Mouse (Mus musculus) CH12.LX (cell line): ENCODE measurements around the gene Btf3. TPM values are rescaled to one million over a fixed set of nuclear protein-coding genes. Genes with fewer than 3 reads are reported as not detected.

Source experiments
- DNase-seq: peaks from one replicate; pipeline ENCODE4 v3.0.0-alpha.2; 2013; ENCODE audit errors: extremely low read depth
- H3K27ac ChIP-seq: 2 replicates; pipeline ENCODE4 v1.5.1; 2012; ENCODE audit warnings: low read depth, mild to moderate bottlenecking, control low read depth, moderate library complexity; ENCODE audit not compliant: insufficient read depth
- H3K27me3 ChIP-seq: replicated peaks from 2 replicates; pipeline ENCODE3; 2012; ENCODE audit warnings: inconsistent platforms
- H3K36me3 ChIP-seq, 2 experiments: replicated peaks in 1 of 2; 2 replicates each; pipeline versions ENCODE3 to v1.6.1; 2012; ENCODE audit warnings: inconsistent platforms in 1 of 2, low read length in 1 of 2, mild to moderate bottlenecking in 1 of 2, mixed read lengths in 1 of 2, moderate library complexity in 1 of 2; ENCODE audit not compliant: control insufficient read depth in 1 of 2, insufficient read depth in 1 of 2
- H3K4me1 ChIP-seq, 2 experiments: 2 replicates each; pipeline ENCODE4 v1.6.1; 2012; ENCODE audit warnings: inconsistent platforms in 1 of 2, moderate library complexity in 1 of 2; ENCODE audit not compliant: insufficient read depth in 2 of 2, control insufficient read depth in 1 of 2
- H3K4me2 ChIP-seq: 2 replicates; pipeline ENCODE4 v1.6.1; 2012; ENCODE audit warnings: low read depth, mild to moderate bottlenecking, control low read depth; ENCODE audit not compliant: poor library complexity, insufficient read depth, severe bottlenecking
- H3K4me3 ChIP-seq, 3 experiments: fragments of 150-350 bp in 1 of 3; sonication (generic) in 1 of 3; replicated peaks in 1 of 3; 2 replicates each; pipeline versions ENCODE3 to v1.5.1; 2011 to 2012; ENCODE audit warnings: low read depth in 2 of 3, low read length in 2 of 3, mild to moderate bottlenecking in 2 of 3, moderate library complexity in 2 of 3, control low read depth in 1 of 3, improper control_type of control experiment in 1 of 3, inconsistent platforms in 1 of 3, mixed read lengths in 1 of 3; ENCODE audit not compliant: poor library complexity in 1 of 3
- H3K79me2 ChIP-seq: replicated peaks from 2 replicates; pipeline ENCODE4 v1.6.1; 2012; ENCODE audit warnings: mild to moderate bottlenecking, moderate library complexity; ENCODE audit not compliant: control insufficient read depth, poor library complexity, insufficient read depth, severe bottlenecking; ENCODE audit errors: extremely low read depth
- H3K9ac ChIP-seq: 2 replicates; pipeline ENCODE4 v1.6.1; 2012; ENCODE audit warnings: low read depth, mild to moderate bottlenecking, control low read depth, moderate library complexity; ENCODE audit not compliant: insufficient read depth
- H3K9me3 ChIP-seq: replicated peaks from 2 replicates; pipeline ENCODE3; 2012; ENCODE audit warnings: low read length, inconsistent platforms, mixed read lengths
- CTCF ChIP-seq, 2 experiments: IDR thresholded peaks in 1 of 2; conservative IDR thresholded peaks in 1 of 2; 2 replicates each; pipeline ENCODE4 v1.5.1; 2011 to 2012; ENCODE audit warnings: low read depth in 2 of 2, low read length in 2 of 2, improper control_type of control experiment in 1 of 2, inconsistent platforms in 1 of 2, mild to moderate bottlenecking in 1 of 2, moderate library complexity in 1 of 2
- ETS1 ChIP-seq: conservative IDR thresholded peaks from 2 replicates; pipeline ENCODE4 v1.6.1; 2012; ENCODE audit warnings: low read depth, mild to moderate bottlenecking, inconsistent platforms, low read length, improper control_type of control experiment, moderate library complexity
- GABPA ChIP-seq: IDR thresholded peaks from 2 replicates; pipeline ENCODE4 v1.6.1; 2012; ENCODE audit warnings: low read depth, low read length, improper control_type of control experiment, inconsistent platforms; ENCODE audit not compliant: insufficient replicate concordance
- HCFC1 ChIP-seq: IDR thresholded peaks from 2 replicates; pipeline ENCODE4 v1.6.1; 2012; ENCODE audit warnings: low read depth, mild to moderate bottlenecking, inconsistent platforms, low read length, improper control_type of control experiment
- IRF4 ChIP-seq: IDR thresholded peaks from 2 replicates; pipeline ENCODE4 v1.6.1; 2014; ENCODE audit warnings: low read depth, mild to moderate bottlenecking, inconsistent platforms, low read length, improper control_type of control experiment
- JUND ChIP-seq: conservative IDR thresholded peaks from 2 replicates; pipeline ENCODE4 v1.6.1; 2011; ENCODE audit warnings: low read depth, low read length, improper control_type of control experiment
- MAFK ChIP-seq: IDR thresholded peaks from 2 replicates; pipeline ENCODE4 v1.6.1; 2011; ENCODE audit warnings: low read length, improper control_type of control experiment; ENCODE audit not compliant: insufficient replicate concordance
- MAX ChIP-seq: IDR thresholded peaks from 2 replicates; pipeline ENCODE4 v1.6.1; 2011; ENCODE audit warnings: low read length, improper control_type of control experiment
- MAZ ChIP-seq: IDR thresholded peaks from 2 replicates; pipeline ENCODE4 v1.6.1; 2012; ENCODE audit warnings: low read depth, mild to moderate bottlenecking, inconsistent platforms, low read length, improper control_type of control experiment, moderate library complexity
- MEF2A ChIP-seq: IDR thresholded peaks from 2 replicates; pipeline ENCODE4 v1.6.1; 2014; ENCODE audit warnings: low read depth, mild to moderate bottlenecking, inconsistent platforms, low read length, improper control_type of control experiment, borderline replicate concordance
- MXI1 ChIP-seq: IDR thresholded peaks from 2 replicates; pipeline ENCODE4 v1.6.1; 2011; ENCODE audit warnings: mild to moderate bottlenecking, low read depth, low read length, improper control_type of control experiment
- NELFE ChIP-seq: IDR thresholded peaks from 2 replicates; pipeline ENCODE4 v1.6.1; 2011; ENCODE audit warnings: low read depth, low read length, improper control_type of control experiment
- PAX5 ChIP-seq: IDR thresholded peaks from 2 replicates; pipeline ENCODE4 v1.6.1; 2012; ENCODE audit warnings: low read length, inconsistent platforms, mixed read lengths
- POLR2A ChIP-seq: IDR thresholded peaks from 2 replicates; pipeline ENCODE4 v1.6.1; 2011; ENCODE audit warnings: low read depth, mild to moderate bottlenecking, improper control_type of control experiment, low read length
- RAD21 ChIP-seq: IDR thresholded peaks from 2 replicates; pipeline ENCODE4 v1.6.1; 2011; ENCODE audit warnings: low read depth, mild to moderate bottlenecking, low read length, improper control_type of control experiment, moderate library complexity
- RCOR1 ChIP-seq: conservative IDR thresholded peaks from 2 replicates; pipeline ENCODE4 v1.6.1; 2012; ENCODE audit warnings: low read depth, mild to moderate bottlenecking, inconsistent platforms, low read length, improper control_type of control experiment
- SIN3A ChIP-seq: IDR thresholded peaks from 2 replicates; pipeline ENCODE4 v1.6.1; 2012; ENCODE audit warnings: low read length, improper control_type of control experiment, inconsistent platforms
- SMC3 ChIP-seq: IDR thresholded peaks from 2 replicates; pipeline ENCODE4 v1.6.1; 2011; ENCODE audit warnings: low read depth, low read length, improper control_type of control experiment
- TBP ChIP-seq: conservative IDR thresholded peaks from 2 replicates; pipeline ENCODE4 v1.6.1; 2011; ENCODE audit warnings: low read depth, low read length, improper control_type of control experiment
- TCF12 ChIP-seq: IDR thresholded peaks from 2 replicates; pipeline ENCODE4 v1.6.1; 2014; ENCODE audit warnings: low read depth, mild to moderate bottlenecking, inconsistent platforms, low read length, improper control_type of control experiment
- UBTF ChIP-seq: IDR thresholded peaks from 2 replicates; pipeline ENCODE4 v1.6.1; 2012; ENCODE audit warnings: low read depth, mild to moderate bottlenecking, inconsistent platforms, low read length, improper control_type of control experiment, moderate library complexity
- dilution Hi-C: fragments of 300-500 bp; cut with MboI; formaldehyde crosslinking; loops from 2 replicates; pipeline ENCODE4 v1.14.3; 2020; ENCODE audit warnings: low sequenced_read_pairs; ENCODE audit not compliant: extremely low pct_unique_long_range_greater_than_20kb, extremely low pct_ligation_motif_present
- in situ Hi-C: fragments of 300-500 bp; cut with MboI; formaldehyde crosslinking; loops from 3 replicates; pipeline ENCODE4 v1.14.3; 2019; ENCODE audit warnings: low sequenced_read_pairs, low pct_ligation_motif_present, low pct_unique_long_range_greater_than_20kb, mixed read lengths
- polyA plus RNA-seq: library from polyadenylated mRNA; unstranded; fragments of >175 nt; gene quantifications from 2 replicates; pipeline ENCODE4 v1.2.1, GENCODE M21; 2012; ENCODE audit warnings: low read depth; ENCODE audit not compliant: insufficient read length
- total RNA-seq, 2 experiments: library from RNA; depleted of rRNA; stranded (reverse); fragments of 300-350 nt in 1 of 2; fragments of >200 nt in 1 of 2; gene quantifications; 2 replicates each; pipeline ENCODE4 v1.2.3; 2012 to 2014

The Btf3 gene
- total and polyA plus RNA-seq, 3 experiments: 1,038 to 1,568 (median 1,367) TPM

DNA sequence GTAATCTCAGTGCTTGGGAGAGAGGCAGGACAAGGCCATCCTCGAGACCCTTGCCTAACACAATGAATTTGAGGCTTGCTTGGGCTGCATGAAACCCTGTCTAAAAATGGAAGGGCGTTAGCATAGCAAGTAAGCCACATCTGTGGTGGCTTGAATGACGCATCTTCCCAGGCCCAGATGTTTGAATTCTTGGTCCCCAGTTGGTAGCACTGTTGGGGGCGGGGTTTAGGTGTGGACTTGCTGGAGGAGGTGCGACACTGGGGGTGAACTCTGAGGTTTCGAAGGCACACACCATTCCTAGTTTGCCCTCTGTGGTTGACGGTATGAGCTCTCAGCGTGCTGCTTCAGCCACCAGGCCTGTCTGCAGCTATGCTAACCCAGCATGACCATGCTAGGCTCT lies 25.1 kb downstream of the Btf3 start:
- Histone ChIP-seq H3K4me1 (peaks cover 9 to 11% of the 10 kb centered on the region in 2 experiments), H3K9ac (no peak overlapping the region), H3K4me3 (peak overlapping the region in 1 of 3 experiments; percentile 10), H3K4me2 (no peak overlapping the region; the same call in 1 of the 2 replicates), H3K27ac (peak overlapping the region; percentile 35), H3K36me3 (no peaks in the 10 kb centered on the region), H3K9me3 (peaks cover 8% of the 10 kb centered on the region), H3K79me2 (no peaks in the 10 kb centered on the region), H3K27me3 (no peaks in the 10 kb centered on the region)
- dilution Hi-C loops: no loop called here
- peak; percentile 62 for DNase-seq
- no peak for TF ChIP-seq PAX5
- no peak for TF ChIP-seq MAFK
- no peak for TF ChIP-seq HCFC1
- no peak for TF ChIP-seq UBTF
- TF ChIP-seq SMC3: no peak
- TF ChIP-seq MXI1: no peak
- TF ChIP-seq MEF2A: 0 out of 2 replicates have a peak, but pooled peaks have one; percentile 62
- TF ChIP-seq NELFE: 0 out of 2 replicates have a peak, but pooled peaks have one; percentile 25
- peak; percentile 70 for TF ChIP-seq ETS1
- TF ChIP-seq POLR2A: no peak
- no peak for TF ChIP-seq RCOR1
- TF ChIP-seq GABPA: no peak
- TF ChIP-seq IRF4: peak; percentile 50; the same call in 1 of the 2 replicates
- TF ChIP-seq SIN3A: no peak
- TF ChIP-seq MAZ: no peak
- peak; percentile 57; the same call in 1 of the 2 replicates for TF ChIP-seq TCF12
- in situ Hi-C loops: no loop called here

DNA sequence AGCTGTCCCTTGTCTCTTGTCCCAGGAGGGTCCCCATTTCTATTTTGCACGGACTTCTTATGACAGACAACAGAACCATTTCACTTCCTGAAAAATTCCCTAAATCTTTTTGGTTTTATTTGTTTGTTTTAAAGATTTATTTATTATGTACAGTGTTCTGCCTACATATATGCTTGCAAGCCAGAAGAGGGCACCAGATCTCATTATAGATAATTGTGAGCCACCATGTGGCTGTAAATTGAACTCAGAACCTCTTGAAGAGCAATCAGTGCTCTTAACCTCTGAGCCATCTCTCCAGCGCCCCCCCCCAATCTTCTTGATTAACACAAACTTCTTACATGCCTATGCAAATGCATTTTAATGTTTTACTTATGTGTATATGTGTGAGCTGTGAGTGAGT lies 26.1 kb downstream of the Btf3 start:
- no peaks in the 10 kb centered on the region for H3K27me3 ChIP-seq
- H3K4me3 ChIP-seq: no peak overlapping the region
- in situ Hi-C loops (no loop called here), dilution Hi-C loops (no loop called here)
- H3K4me2 ChIP-seq: no peak overlapping the region
- H3K9me3 ChIP-seq: peaks cover 8% of the 10 kb centered on the region
- TF ChIP-seq RAD21 (peak; percentile 25), TBP (no peak), MAX (no peak), JUND (no peak), CTCF (conservative IDR thresholded peaks at IDR 0.05 in 1 of 2, IDR thresholded peaks at IDR 0.05 in 1 of 2; ENCODE audit: low read depth in 2 of 2, low read length in 2 of 2) (peak in 1 of 2 experiments; percentile 68; a peak in 2 of 4 replicates)
- H3K27ac ChIP-seq: no peak overlapping the region
- H3K36me3 ChIP-seq: no peaks in the 10 kb centered on the region
- no peak overlapping the region for H3K9ac ChIP-seq
- peaks cover 9 to 11% of the 10 kb centered on the region in 2 experiments for H3K4me1 ChIP-seq
- H3K79me2 ChIP-seq: no peaks in the 10 kb centered on the region
- no peak for DNase-seq
